Mouse (Mus musculus) spleen, adult 18-20 months (tissue): ENCODE measurements around the gene Ccdc142.

Experiments used
- DNase-seq, 2 experiments: peaks; one replicate each; pipeline ENCODE4 v3.0.0; 2022; ENCODE audit warnings: mixed read lengths in 2 of 2

Gene Ccdc142

DNA sequence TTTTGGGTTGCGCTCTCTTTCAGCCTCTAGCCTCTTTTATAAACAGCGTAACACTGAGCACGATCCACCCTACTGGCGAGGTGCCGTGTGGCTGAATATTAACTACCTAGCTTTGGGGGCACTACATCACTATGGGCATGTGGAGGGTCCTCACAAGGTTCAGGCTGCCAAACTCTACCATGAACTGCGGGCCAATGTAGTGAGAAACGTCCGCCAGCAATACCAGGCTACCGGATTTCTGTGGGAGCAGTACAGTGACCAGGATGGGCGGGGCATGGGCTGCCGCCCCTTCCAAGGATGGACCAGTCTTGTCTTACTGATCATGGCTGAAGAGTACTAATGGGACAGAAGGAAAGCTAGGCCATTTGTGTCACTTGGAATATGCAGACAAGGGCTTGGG lies 17.0 kb downstream of the Ccdc142 start:
- no peak for DNase-seq

- DNase-seq: no peak
Observed at GRCm38 (mm10) chr6:83118825-83119733, 17.7 kb downstream of the Ccdc142 start.

- DNase-seq: peak in 1 of 2 experiments; percentile 17
Observed at GRCm38 (mm10) chr6:83119734-83120051, 18.3 kb downstream of the Ccdc142 start.

- DNase-seq: peak; percentile 78 to 87
Observed at GRCm38 (mm10) chr6:83120930-83121862, 19.8 kb downstream of the Ccdc142 start, which contains the start of gene Wbp1. TSS of gene Wbp1 (minus strand) at chr6:83121559.

DNA sequence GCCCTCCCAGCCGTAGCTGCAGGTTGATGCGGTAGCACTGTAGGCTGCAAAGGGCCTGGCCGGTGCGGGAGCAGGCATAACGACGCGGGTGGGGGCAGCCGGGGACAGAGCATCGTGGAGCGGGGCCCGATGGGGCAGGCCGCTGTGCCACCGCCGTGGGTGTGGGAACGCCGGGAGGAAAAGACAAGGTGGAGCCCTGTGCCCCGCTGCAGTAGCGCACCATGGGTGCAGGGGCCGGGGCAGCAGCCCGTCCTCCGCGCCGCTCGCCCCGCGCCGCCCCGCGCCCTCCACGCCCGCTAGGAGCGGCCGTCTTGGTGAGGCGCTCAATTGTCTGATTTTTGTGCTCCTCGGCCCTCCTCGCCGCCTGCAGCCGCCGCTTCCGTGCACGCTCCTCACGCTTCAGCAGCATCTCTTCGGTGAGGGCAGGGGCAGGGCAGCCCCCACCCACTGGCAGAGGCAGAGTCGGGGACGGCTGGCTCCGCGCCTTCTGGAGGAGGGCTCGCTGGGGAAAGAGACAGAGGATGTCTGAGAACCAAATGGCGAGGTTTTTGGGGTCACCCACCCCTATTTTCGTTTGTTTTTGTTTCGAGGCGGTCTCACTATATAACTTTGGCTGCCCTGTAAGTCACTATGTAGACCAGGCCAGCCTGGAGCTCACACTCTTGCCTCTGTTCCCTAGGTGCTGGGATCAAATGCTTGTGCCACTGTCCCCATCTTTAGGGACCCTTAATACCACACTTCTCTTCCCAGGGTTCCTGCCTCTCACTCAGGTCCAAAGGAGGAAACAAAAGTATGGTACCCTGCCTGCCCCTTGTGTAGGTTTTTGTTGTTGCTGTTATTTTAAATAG lies 20.7 kb downstream of the Ccdc142 start:
- no peak for DNase-seq

- no peak for DNase-seq
Observed at GRCm38 (mm10) chr6:83122961-83123360, 21.6 kb downstream of the Ccdc142 start.

- peak; percentile 76 to 84 for DNase-seq
Observed at GRCm38 (mm10) chr6:83124851-83125312, 23.5 kb downstream of the Ccdc142 start.

GRCm38 (mm10) chr6:83125331-83125730 lies 23.9 kb downstream of the Ccdc142 start, which contains the start of gene Ino80b:
TSS of gene Ino80b (minus strand) at chr6:83125431.
- no peak for DNase-seq

GRCm38 (mm10) chr6:83127419-83127818 lies 26.0 kb downstream of the Ccdc142 start:
- DNase-seq: no peak

DNA sequence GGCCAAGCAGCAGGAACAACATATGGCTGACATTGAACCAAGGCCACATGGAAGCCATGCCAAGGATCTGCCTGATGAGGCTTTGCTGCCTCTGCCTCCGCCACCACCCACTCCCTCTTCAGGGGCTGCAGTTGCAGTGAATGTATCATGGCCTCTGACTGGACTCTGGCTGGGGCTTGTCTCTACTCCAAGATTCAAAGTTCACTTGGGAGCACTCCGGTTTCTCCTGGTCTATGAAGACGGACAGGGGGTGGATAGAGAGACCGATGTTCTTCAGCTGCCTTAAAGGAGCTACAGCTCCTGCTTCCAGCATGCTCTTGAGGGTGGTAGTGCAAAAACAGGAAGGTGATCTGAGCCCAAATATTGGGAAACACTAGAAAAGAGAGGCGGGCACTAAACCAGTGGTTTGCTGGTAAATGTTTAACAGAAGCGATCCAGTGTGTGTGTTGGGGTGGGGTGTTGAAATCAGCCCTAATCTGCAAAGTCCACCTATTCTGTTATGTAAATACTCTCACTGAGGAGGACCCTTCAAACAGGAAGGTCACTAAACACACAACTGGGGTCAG lies 30.2 kb downstream of the Ccdc142 start:
- DNase-seq: no peak

DNA sequence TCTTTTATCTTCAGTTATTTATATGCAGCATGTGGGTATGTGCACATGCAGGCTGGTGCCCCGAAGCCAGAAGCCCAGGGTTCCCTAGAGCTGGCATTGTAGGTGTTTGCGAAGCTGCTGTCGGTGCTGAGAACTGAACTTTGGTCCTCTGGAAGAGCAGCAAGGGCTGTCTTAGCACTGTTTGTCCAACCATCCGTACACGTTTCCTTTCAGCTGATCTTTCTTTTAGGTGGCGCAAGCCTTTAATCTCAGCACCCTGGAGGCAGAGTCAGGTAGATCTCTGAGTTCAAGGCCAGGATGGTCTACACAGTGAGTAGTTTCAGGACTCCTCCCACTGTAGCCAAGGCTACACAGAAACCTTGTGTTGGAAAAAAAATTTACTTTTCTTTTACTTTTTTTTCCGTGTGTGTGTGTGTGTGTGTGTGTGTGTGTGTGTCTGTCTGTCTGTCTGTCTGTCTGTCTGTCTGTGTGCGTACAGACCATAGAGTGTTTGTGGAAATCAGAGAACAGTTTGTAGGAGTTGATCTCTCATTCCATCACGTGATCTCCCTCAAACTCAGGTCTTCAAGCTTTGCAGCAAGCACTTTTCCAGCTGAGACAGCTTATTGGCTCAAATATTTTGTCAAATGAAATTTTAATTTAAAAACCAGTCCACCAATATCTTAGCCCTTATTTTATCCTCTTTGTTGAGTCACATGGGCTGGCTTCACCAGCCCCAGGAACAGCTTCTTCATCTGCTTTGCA lies 30.9 kb downstream of the Ccdc142 start:
- no peak for DNase-seq

DNA sequence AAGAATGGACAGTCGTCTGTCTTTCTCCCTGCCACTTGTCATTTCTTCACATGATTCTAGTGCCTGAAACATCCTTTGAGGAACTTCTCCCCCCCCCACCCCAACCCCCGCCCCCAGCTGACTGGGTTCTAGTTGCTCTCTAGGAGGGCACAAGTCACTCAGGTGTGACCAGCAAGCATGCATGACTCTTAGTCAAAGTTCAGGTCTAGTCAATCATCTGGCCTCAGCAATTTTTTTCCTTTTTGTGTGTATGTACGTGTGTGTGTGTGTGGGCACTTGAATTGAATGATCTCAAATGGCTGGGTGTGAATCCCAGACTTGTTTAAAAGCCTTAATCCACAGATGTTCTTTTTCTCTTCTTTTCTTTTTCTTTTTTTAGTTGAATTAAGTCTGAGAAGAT lies 32.8 kb downstream of the Ccdc142 start:
- no peak for DNase-seq

GRCm38 (mm10) chr6:83134951-83135513 lies 33.6 kb downstream of the Ccdc142 start, which contains the start of gene Rtkn:
TSS of gene Rtkn (plus strand) at chr6:83135463.
- DNase-seq: no peak

DNA sequence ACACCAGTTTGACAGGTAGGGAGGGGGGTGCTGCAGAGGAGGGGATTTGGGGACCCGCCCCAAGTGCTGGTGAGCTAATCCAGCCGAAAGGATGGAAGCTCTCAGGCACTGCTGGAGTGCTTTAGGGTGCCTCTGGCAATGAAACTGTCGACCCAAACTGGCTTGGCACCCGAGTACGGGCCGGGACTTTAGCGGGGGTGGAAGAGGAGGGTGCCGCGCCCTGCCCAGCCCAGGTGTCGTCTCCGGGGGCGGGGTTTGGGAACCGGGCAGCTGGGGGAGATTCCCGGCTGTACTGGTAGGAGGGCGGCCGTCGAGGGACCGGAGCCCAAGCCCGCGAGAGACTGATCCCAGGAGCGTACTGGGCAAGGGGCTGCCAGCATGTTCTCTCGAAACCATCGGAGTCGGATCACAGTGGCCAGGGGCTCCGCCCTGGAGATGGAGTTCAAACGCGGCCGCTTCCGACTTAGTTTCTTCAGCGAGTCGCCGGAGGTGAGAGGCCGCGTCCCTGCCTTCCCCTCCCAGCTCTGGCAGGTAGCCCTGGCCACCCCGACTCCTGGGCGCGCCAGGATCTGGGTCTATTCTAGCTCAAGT lies 34.3 kb downstream of the Ccdc142 start:
- DNase-seq: no peak

DNA sequence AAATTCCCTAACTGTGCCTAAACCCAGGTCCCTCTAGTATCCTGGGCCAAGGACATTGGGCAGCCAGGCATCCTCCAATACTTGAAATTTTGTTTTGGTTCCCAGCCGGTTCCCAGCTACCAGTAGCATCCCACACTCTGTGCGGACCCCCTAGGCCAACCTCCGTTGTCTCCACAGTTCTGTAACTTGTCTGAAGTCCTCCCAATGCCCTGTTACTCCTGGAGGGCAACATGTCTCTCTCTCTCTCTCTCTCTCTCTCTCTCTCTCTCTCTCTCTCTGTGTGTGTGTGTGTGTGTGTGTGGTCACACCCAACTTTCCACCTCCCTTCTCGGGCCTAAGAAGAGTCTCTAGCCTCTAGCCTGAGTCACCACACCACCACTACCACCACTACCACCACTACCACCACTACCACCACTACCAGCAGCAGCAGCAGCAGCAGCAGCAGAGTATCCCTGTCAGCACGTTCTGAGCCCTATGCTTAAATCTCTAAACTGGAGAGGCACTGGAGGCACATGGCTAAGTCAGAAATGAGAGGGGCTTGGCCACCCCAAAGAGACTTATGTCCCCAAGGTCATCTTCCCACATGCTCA lies 35.0 kb downstream of the Ccdc142 start:
- no peak for DNase-seq

DNA sequence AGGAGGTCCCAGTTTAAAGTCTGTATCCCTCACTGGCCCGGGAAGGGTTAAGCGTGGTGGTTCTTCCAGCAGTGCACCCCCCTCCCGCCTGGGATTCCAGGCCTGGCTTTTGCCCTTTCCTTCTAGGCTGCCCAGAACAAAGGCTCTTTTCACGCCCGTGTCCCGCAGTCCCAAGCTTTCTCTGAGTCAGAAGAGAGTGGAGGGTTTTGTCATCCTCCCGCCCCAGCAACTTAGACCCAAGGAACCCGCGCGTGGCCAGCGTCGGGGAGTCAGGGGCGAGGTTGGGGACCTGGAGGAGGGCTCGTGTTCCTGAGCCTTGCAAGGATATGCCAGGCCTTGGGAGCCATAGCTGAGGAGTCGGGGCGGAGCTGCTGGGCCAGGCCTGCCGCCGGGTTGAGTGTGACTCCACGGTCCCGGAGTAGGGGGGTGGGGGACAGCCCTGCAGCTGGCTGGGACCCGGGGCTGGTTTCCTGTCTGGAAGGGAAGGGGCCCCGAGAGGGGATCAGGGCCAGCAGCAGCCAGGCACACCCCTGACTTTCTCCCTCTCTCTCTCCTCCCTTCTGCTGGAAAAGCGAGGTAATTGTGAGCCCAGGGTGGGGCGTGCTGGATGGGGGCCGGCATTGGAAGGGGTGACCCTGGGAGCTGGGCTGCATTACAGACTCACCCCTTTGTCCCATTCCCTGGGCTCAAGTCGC lies 35.6 kb downstream of the Ccdc142 start:
- no peak for DNase-seq

DNA sequence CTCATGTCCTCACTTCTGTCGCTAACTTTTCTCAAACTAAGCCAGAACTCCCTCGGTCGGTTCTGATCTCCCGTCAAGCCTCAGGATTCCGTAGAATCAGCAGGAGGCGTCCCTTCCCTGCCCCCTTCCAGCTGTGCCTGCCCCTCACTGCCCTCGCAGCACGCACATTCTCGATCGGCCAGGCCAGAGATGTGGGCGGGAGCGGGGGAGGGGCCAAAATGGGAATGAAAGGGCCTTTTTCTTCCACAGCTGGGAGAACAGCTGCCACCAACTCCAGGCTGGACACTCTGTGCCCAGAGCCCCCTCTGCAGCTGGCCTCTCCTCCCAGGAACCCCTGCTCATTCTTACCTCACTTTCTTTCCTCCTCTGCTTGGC lies 36.2 kb downstream of the Ccdc142 start:
- DNase-seq: peak in 1 of 2 experiments; percentile 35

GRCm38 (mm10) chr6:83138056-83138455 lies 36.7 kb downstream of the Ccdc142 start:
- no peak for DNase-seq

- DNase-seq: no peak
Observed at GRCm38 (mm10) chr6:83140044-83140443, 38.6 kb downstream of the Ccdc142 start.
